Mouse (Mus musculus) midbrain, embryonic 16.5 days (tissue): ENCODE measurements around the gene Dmtf1. TPM values are rescaled to one million over a fixed set of nuclear protein-coding genes. Genes with fewer than 3 reads are reported as not detected.

Source experiments
- ATAC-seq: fragments of 200-750 bp; cut with Nextera tagmentation; 2 replicates; pipeline ENCODE4 v1.8.0; 2017; ENCODE audit warnings: moderate TSS enrichment
- H3K27ac ChIP-seq: fragments of 300-500 bp; sonication (generic); 2 replicates; pipeline ENCODE4 v1.5.1; 2014; ENCODE audit warnings: mild to moderate bottlenecking, low read length, mixed read lengths
- H3K27me3 ChIP-seq: fragments of 300-500 bp; sonication (generic); 2 replicates; pipeline ENCODE4 v1.6.1; 2014; ENCODE audit warnings: low read depth, low read length, mixed read lengths; ENCODE audit not compliant: control insufficient read depth, insufficient read depth
- H3K36me3 ChIP-seq: fragments of 300-500 bp; sonication (generic); 2 replicates; pipeline ENCODE4 v1.6.1; 2014; ENCODE audit warnings: mild to moderate bottlenecking, low read length, moderate library complexity, mixed read lengths; ENCODE audit not compliant: control insufficient read depth, insufficient read depth
- H3K4me1 ChIP-seq: fragments of 300-500 bp; sonication (generic); 2 replicates; pipeline ENCODE4 v1.6.1; 2014; ENCODE audit warnings: mild to moderate bottlenecking, low read length, mixed read lengths; ENCODE audit not compliant: control insufficient read depth, insufficient read depth
- H3K4me2 ChIP-seq: fragments of 300-500 bp; sonication (generic); 2 replicates; pipeline ENCODE4 v1.6.1; 2014; ENCODE audit warnings: mild to moderate bottlenecking, low read length, mixed read lengths
- H3K4me3 ChIP-seq: fragments of 300-500 bp; sonication (generic); 2 replicates; pipeline ENCODE4 v1.5.1; 2014; ENCODE audit warnings: low read depth, mild to moderate bottlenecking, low read length, moderate library complexity, mixed read lengths
- H3K9ac ChIP-seq: fragments of 300-500 bp; sonication (generic); 2 replicates; pipeline ENCODE4 v1.6.1; 2014; ENCODE audit warnings: low read depth, low read length, mixed read lengths
- H3K9me3 ChIP-seq: fragments of 300-500 bp; sonication (generic); replicated peaks from 2 replicates; pipeline ENCODE4 v1.6.1; 2014; ENCODE audit warnings: mild to moderate bottlenecking, low read length, mixed read lengths; ENCODE audit not compliant: control insufficient read depth, poor library complexity, severe bottlenecking
- WGBS: fragments of 180-500 bp; shearing (Covaris S2); extraction: QIAGEN DNeasy Blood & Tissue Kit; methylation state at CpG from one replicate; pipeline ENCODE4 v1.1.7; 2014; 5-methylcytosine and 5-hydroxymethylcytosine counted together
- polyA plus RNA-seq: library from polyadenylated mRNA; unstranded; fragments of >200 nt; fragmentation: Nextera tagmentation; extraction: Ambion mirVana; gene quantifications from 2 replicates; pipeline ENCODE4 v1.2.1, GENCODE M21; 2015

The Dmtf1 gene
- polyA plus RNA-seq, 1 experiment from 2014 or later: 57.9 TPM

- H3K4me3 ChIP-seq: no peak overlapping the region
- no peak overlapping the region for H3K27ac ChIP-seq
- no peaks in the 10 kb centered on the region for H3K27me3 ChIP-seq
- no peak overlapping the region for H3K4me2 ChIP-seq
- H3K4me1 ChIP-seq: no peaks in the 10 kb centered on the region
- no peaks in the 10 kb centered on the region for H3K9me3 ChIP-seq
- H3K36me3 ChIP-seq: no peaks in the 10 kb centered on the region
- peak; percentile 69; the same call in 1 of the 2 replicates for ATAC-seq
- WGBS: 32% methylated on average over 5 of the region's 5 CpGs
- H3K9ac ChIP-seq: no peak overlapping the region
These were observed 88.3 kb downstream of the Dmtf1 start for GRCm38 (mm10) chr5:9073177-9073854.

- no peak overlapping the region for H3K4me2 ChIP-seq
- H3K27ac ChIP-seq: no peak overlapping the region
- H3K4me3 ChIP-seq: no peak overlapping the region
- no peaks in the 10 kb centered on the region for H3K9me3 ChIP-seq
- no peaks in the 10 kb centered on the region for H3K4me1 ChIP-seq
- no peaks in the 10 kb centered on the region for H3K36me3 ChIP-seq
- H3K9ac ChIP-seq: no peak overlapping the region
- no peaks in the 10 kb centered on the region for H3K27me3 ChIP-seq
- no peak for ATAC-seq
- WGBS: 94% methylated on average over 3 of the region's 3 CpGs
These were observed 90.2 kb downstream of the Dmtf1 start for GRCm38 (mm10) chr5:9071360-9071759.

DNA sequence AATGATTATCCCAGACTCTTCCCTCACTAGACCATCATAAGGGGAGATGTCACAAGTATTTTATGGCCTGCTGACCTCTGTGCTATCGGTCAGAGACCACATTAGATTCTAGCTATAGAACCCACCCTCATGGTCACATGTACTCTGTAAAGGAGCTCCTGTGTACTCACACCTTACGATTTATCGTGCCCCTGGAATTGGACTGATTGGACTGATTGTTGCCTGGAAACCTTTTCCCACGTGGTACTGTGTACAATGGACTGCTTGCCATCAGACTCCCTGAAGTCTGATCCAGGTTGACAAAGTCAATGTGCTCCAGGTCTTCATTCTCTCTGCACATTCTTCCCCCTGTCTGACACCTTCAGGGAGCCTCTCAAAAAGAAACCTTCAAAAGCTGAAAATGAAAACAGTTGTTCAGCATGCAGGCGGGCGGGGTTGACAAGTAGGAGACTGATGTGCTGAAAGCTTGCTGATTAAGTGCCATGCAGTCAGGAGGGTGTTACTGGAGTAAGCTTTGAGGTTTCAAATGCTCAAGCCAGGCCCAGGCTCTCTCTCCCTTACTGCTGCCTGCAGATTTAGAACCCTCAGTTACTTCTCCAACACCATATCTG, 91.9 kb downstream of the Dmtf1 start:
- H3K36me3 ChIP-seq: no peaks in the 10 kb centered on the region
- H3K4me1 ChIP-seq: no peaks in the 10 kb centered on the region
- no peaks in the 10 kb centered on the region for H3K27me3 ChIP-seq
- H3K4me3 ChIP-seq: no peak overlapping the region
- no peak overlapping the region for H3K27ac ChIP-seq
- H3K9me3 ChIP-seq: no peaks in the 10 kb centered on the region
- no peak for ATAC-seq
- H3K9ac ChIP-seq: no peak overlapping the region
- no peak overlapping the region for H3K4me2 ChIP-seq
- WGBS: 83% methylated on average over 6 of the region's 6 CpGs

DNA sequence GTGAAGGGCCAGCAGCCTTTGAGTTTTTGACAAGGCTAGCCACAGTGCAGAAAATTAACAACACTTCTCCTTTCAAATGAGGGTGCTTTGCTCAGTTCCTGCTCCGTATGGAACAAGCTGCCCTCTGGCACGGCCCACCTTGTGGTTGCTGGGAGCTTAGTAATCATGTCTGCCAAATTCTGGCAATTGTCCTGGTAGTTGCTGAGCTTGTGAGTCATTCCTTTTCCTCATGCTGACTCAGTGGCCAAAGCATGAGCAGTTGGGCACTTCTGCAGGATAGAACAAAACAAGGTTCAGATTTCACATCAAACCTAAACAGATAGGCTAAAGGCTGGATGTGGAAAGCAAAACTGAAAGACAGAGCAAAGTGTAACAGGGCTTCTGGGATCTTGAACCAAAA, 92.7 kb downstream of the Dmtf1 start:
- 70% methylated on average over 2 of the region's 2 CpGs for WGBS
- Histone ChIP-seq H3K4me2 (no peak overlapping the region), H3K27ac (no peak overlapping the region), H3K27me3 (no peaks in the 10 kb centered on the region), H3K4me1 (no peaks in the 10 kb centered on the region), H3K4me3 (no peak overlapping the region), H3K36me3 (no peaks in the 10 kb centered on the region), H3K9me3 (no peaks in the 10 kb centered on the region), H3K9ac (no peak overlapping the region)
- ATAC-seq: no peak

Other genes starting within 250 kb of the Dmtf1 start
- 15.3 and 18.1 TPM in 2 replicates for gene Crot, start 164.5 kb downstream of the Dmtf1 start, polyA plus RNA-seq
- gene Tmem243, start 61.1 kb downstream of the Dmtf1 start, polyA plus RNA-seq: 9.4 and 9.7 TPM in 2 replicates
- 21.4 and 24.5 TPM in 2 replicates for gene 9330182L06Rik, start 104.3 kb upstream of the Dmtf1 start, polyA plus RNA-seq